Mouse (Mus musculus): ENCODE measurements around the gene 4931406C07Rik. TPM values are rescaled to one million over a fixed set of nuclear protein-coding genes. Genes with fewer than 3 reads are reported as not detected.
A peak's percentile ranks its signal among the peaks of the same experiment; 100 is the strongest.
"Not testable (repeated sequence)": the region's sequence is repeated elsewhere in the genome, so short reads cannot be mapped to it uniquely, and the experiment has no call there.

4931406C07Rik gene
- total RNA-seq (2015; ENCODE audit: low replicate concordance) (2.1 and 7.2 TPM in 2 replicates), total RNA-seq (2017; ENCODE audit: low replicate concordance) (0.26 and 1.5 TPM in 2 replicates)

DNA sequence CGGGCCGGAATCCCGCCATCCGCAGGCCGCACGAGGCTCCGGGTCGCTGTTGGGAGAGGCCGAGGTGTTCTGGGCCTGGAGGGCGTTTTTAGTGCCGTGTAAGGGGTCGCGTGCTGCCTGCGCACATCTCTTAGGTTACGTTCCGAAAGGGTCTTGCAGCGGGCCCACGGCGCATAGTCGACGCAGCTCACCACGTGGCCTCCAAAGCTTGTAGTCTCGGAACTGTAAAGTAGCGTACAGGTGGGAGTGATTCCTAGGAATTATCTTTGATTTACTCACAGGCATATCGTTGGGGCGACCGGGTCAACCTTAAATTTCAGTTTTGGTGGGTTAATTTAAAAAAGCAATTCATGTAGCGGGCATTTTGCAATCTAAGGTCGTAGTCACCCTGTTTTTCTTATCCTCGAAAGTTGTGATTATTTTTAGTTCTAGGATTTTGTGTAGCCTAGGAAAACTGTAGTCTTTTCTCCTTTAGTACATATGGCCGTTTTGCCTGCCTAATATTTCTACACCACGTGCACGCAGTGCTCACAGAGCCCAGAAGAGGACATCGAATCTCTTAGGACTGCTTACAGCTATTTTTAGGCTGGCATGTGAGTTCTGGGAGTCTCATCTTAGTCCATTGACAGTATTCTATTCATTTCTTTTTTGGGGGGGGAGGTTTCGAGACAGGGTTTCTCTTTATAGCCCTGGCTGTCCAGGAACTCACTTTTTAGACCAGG is at the start of gene 4931406C07Rik:
TSS of gene 4931406C07Rik (minus strand) at position 51 of the 722 bp plus-strand sequence.
- ATAC-seq (replicated peaks; ENCODE audit: low FRiP score, poor library complexity, severe bottlenecking): peak; percentile 32

DNA sequence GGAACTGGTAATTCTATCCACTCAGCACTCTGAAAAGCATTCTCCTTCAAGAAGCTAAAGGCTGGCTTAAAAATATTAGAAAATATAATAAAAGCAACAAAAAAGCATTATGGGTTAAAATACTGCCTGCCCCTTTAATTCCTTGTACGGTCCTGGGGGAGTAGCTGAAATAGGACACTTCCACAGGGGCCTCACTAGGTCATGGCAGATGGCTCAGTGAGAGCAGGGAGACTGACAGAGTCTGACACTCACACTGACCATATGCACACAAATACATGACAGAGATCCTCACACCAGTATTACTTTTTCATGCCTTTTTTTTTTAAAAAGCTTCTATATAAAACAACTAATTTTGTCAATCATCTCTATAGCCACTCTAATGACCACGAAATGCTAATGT is 43.7 kb upstream of the 4931406C07Rik start:
- ATAC-seq (replicated peaks; ENCODE audit: low FRiP score, poor library complexity, severe bottlenecking): no peak

DNA sequence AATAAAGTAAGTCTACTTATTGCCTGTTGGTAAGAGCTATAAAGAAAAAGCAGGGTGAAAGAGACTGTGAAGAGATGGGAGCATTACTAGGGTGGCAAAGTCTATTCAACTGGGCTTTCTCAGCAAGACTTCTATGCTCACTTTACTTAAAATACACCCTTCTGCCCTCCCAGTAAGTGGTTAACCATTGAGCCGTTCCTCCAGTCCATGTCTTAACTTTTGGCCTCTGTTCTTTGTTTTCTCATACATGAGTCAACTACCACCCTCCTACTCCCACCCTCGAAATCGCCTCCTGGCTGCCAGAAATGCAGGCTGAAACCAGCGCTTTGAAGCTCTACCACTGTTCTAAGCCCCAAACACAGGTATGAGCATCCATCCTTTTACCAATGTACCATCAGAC is 31.5 kb upstream of the 4931406C07Rik start:
- ATAC-seq (replicated peaks; ENCODE audit: low FRiP score, poor library complexity, severe bottlenecking): no peak

DNA sequence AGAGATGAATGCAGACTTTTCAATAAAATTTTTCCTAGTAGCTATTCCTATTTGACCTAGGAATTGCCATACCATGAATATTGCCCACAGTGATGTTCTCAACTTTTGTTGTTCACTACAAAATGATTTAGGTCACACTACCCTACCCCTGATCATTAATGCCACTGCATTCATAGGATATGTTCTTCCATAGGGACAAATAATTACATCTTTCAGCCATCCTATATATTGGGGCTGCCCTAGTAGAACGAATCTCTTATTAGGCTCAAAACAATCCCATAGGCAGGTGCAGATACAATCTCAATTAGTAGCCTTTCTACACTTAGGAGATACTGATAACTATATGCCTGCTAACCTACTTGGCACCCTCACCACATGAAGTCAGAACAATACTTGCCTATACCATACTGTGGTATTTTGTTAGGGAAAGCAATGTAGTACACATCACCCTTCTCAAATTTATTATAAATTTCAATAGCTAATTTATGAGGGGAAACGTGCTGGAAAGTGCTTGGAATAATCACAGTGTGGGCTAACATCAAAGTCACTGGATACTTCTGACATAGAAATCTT is 12.0 kb upstream of the 4931406C07Rik start:
- no peak for ATAC-seq (replicated peaks; ENCODE audit: low FRiP score, poor library complexity, severe bottlenecking)

DNA sequence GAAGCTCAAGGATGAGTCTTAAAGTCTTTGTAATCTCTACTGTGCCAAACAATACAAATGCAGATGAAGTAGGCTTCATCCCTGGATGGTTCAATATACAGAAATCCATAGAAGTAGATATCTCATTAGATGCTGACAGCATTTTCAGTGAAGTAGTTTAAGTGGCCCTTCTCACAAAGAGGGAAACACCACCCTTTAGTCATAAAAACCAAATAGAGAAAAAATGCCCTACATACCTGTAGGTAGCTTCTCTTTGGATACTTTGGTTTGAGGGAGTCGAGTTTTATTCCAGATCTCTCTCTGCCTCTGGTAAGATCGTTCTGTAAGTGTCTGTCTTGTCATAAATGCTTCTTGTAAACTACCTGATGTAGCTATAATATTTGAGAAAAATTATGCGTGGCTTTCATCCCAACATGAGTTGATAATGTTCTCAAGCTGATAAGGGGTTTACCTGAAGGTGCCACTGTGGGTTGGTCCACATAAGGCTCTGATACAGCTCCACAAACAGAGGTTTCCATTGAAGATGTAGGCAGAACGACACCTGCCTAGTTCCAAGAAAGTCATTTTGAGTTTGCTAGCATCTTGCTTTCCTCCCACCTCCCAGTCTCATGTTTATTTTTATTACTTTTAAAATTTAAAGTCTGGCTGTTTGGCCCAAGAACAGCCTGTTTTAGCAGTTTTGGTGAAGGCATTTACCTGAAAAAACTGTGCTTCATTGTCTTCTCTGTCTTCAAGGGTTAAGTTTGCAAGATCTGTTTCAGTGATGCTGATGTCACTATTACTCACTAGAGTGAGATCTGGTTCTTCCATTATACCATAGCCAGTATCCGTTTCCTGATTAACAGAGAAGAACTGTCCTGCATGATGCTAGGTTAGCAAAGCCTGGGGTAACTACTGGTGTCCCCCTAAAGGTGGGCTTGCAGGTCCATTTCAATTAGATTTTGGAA is 11.2 kb upstream of the 4931406C07Rik start:
- no peak for ATAC-seq (replicated peaks; ENCODE audit: low FRiP score, poor library complexity, severe bottlenecking)

DNA sequence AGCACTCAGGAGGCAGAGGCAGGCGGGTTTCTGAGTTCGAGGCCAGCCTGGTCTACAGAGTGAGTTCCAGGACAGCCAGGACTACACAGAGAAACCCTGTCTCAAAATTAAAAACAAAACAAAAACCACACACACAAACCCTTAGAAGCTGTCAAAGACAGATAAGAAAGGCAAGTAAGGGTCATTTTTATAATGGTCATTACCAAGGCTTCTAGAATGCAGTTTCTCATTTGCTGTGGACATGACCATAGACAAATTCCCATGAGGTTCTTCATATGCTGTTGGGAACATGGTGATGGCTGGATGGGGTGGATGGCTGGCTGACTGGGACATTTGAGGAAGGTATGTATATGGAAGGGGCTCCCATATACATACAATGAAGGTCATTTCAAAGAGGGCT is 10.0 kb upstream of the 4931406C07Rik start:
- not testable (repeated sequence) for ATAC-seq (replicated peaks; ENCODE audit: low FRiP score, poor library complexity, severe bottlenecking)

DNA sequence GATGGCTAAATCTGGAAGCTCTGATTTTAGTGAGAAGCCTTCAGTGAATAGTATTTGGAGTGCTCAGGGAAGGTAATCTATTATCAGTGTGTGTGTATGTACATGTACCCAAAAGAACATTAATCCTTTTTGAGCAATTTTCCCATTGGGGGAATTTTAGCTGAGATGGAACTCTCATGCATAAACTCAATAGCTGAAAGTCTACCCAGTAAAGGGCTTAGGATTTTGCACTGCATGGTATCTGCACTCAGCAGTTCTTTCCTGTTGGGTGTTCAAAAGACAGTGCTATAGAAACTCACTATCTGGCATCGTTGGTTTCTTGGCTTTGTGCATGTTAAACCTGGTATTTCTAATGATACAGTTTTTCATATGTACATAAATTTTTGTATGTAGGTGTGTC is 8.4 kb upstream of the 4931406C07Rik start:
- no peak for ATAC-seq (replicated peaks; ENCODE audit: low FRiP score, poor library complexity, severe bottlenecking)

DNA sequence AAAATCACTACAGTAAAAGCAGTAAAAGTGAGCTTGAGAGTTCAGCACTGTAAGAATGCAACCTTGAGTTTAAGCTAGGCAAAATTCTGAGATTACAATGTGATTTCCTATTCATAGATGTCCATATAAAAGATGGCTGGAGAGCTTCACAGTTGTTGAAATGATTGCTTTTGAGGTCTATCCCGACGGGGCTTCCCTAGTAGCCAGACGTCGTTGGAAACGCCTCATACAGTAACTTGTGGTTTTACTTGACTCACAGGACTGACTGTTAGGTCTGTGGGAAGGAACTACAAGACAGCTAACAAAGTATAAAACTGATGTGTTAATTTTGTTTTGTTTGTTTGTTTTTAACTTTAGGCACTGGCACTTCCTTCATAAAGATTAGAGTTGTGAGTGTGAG is 7.4 kb upstream of the 4931406C07Rik start:
- no peak for ATAC-seq (replicated peaks; ENCODE audit: low FRiP score, poor library complexity, severe bottlenecking)

DNA sequence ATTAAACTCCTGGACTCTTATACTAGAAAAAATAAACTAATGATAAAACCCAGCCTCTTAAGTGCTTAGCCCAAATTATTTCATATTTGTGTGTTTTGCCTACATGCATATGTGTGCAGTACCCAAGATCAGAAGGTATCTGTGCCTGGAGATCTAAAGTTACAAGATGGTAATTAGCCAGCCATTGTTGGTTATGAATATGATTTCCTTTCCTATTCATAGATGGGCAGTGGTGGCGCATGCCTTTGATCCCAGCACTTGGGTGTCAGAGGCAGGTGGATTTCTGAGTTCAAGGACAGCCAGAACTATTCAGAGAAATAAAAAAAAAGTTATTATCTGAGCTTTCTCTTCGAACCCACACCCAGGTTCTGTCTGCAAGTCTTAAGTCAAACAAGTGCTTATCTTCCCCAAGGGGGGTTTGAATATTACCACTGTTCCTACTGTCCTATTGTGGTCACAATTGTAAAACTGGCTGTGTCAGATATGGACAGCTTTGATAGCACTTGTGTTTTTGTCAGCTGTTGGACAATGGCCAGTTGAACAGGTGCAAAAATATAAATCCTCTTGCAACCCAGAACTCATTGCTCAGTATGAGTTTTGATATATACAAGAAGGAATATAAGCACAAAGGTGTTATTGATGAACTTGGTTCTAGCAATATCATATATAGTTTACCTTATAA is 5.9 kb upstream of the 4931406C07Rik start:
- ATAC-seq (replicated peaks; ENCODE audit: low FRiP score, poor library complexity, severe bottlenecking): no peak

DNA sequence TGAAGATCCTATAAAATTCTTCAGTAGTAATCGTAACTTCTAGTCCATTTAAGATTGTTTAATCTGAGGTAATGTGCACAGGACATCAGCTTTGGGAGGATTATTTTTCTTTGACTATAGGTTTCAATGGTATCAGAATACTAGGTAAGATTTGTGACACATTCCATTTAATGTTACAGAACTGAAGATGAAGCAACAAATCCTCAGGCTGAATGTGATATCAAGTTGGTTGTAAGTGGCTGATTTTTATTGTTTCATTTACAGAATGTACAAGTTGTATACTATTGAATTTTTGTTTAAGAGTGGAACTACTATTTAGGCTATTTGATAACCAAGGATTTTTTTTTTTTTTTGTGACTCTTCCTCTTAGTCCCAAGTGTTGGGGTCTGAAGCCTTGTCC is 3.9 kb upstream of the 4931406C07Rik start:
- no peak for ATAC-seq (replicated peaks; ENCODE audit: low FRiP score, poor library complexity, severe bottlenecking)

DNA sequence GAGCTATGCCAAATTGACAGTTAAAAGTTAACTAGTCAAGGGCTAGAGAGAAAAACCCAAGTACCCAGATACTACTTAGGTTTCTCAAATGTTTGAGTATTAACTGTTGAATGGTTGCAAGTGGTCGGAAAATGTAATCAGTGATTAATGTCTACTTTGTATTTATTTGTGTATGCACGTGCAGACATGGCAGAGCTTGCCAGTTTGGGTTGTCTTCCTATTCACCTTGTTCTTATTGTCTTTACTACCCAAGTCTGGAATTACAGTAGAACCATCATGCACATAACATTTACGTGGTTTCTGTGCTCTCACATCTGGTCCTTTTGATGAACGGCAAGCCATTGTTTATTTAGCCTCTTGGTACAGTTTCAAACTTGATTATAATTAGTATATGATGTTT is 3.2 kb upstream of the 4931406C07Rik start:
- ATAC-seq (replicated peaks; ENCODE audit: low FRiP score, poor library complexity, severe bottlenecking): no peak

DNA sequence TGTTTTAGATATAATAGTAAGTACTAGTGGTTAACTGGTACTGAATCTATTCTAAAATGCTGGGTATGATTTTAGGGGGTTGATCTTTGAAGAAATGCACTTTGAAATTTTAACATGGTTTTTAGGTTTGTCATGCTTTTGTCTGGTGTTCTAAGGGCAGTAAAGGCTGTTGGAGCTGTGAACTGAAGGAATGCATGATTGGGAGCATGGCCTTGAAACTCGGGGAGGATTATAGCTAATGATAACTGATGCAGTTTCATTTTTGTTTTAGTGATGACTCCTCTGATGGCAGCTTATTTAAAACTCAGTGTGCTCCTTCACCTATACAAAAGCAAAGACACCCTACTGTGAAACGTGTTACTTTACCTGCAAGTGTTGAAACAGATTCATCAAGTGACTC is 2.0 kb upstream of the 4931406C07Rik start:
- ATAC-seq (replicated peaks; ENCODE audit: low FRiP score, poor library complexity, severe bottlenecking): no peak

DNA sequence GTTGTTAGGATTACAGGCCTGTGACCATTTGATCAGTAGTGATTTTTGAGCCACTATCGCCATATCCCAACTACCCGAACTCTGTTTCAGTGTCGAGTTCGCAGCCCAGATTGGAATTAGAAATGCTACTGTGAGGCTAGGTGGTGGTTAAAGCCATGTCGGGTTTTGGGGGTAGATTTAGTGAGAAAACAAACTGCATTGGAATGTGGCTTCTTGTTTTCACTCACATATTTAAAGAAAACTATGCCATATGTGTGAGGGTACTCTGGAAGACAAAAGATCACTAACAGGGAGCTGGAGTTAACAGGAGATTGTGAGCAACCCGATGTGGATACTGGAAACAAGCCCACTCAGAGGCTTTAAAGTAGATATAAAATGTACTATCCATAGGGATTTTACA is 1.0 kb upstream of the 4931406C07Rik start:
- ATAC-seq (replicated peaks; ENCODE audit: low FRiP score, poor library complexity, severe bottlenecking): no peak

DNA sequence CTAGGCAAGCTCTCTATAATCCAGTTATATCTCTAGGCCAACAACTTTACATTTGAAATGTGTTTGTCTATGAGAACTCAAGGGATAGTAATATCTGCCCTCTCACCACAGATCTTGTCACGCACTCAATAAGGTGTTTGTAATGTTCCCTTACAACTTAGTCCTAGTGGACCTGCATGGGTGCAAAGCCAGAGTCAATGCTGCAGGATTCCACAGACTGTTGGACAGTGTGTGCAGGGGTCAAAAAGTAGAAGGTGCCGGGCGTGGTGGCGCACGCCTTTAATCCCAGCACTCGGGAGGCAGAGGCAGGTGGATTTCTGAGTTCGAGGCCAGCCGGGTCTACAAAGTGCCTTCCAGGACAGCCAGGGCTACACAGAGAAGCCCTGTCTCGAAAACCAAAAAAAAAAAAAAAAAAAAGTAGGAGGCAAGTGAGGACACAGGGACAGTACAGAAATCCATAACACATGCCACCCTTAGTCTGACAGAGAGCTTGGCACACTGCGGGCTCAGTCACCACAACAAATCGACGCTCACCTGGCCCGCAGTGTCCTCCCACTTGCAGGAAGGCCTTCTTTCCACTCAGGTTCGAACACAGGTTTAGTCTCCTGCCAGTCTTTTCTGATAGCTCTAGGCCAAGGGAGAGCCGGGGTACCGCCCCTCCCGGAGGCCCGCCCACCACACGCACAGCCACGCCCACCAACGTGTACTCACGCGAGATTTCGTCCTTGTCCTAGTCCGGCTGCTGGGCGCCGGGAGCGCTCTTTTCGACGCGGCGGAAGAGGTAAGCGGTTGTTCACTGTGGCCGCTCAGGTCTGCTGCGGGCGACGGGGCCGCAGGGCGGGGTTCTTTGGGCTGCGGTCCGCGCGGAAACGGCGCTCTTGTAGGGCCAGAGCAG is 498 bp downstream of the 4931406C07Rik start, which contains the start of gene Taf1d:
TSS of gene Taf1d (plus strand) at position 712 of the 895 bp plus-strand sequence.
- ATAC-seq (replicated peaks; ENCODE audit: low FRiP score, poor library complexity, severe bottlenecking): peak; percentile 98

DNA sequence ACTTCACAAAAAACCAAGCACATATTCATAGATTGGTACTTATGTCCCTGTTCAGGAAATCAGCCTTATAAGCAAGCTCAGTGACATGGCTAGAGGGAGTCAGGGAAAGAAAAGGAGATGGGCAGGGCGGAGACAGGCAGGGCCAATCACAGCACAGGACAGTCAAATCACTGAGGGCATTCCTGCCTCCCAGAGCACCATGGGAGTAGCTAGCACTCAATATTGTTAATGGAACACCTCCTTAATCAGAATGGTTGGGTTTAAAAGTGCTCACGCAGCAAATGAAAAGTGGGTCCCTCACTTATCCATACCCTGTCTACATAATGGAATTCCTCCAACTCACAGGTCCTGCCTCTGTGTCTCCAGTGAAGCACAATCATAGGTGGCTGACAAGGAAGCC is 3.4 kb downstream of the 4931406C07Rik start:
- ATAC-seq (replicated peaks; ENCODE audit: low FRiP score, poor library complexity, severe bottlenecking): no peak

DNA sequence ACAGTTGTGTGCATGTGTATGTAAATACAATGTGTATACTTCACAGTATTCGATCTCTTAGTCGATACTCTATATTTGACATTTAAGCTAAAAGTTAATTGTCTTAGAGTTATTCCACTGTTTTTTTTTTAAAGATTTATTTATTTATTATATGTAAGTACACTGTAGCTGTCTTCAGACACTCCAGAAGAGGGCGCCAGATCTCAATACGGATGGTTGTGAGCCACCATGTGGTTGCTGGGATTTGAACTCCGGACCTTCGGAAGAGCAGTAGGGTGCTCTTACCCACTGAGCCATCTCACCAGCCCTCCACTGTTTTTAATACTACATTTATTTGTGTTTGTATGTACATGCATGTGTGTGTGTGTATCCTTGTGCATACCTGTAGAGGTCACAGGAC is 4.2 kb downstream of the 4931406C07Rik start:
- ATAC-seq (replicated peaks; ENCODE audit: low FRiP score, poor library complexity, severe bottlenecking): not testable (repeated sequence)

DNA sequence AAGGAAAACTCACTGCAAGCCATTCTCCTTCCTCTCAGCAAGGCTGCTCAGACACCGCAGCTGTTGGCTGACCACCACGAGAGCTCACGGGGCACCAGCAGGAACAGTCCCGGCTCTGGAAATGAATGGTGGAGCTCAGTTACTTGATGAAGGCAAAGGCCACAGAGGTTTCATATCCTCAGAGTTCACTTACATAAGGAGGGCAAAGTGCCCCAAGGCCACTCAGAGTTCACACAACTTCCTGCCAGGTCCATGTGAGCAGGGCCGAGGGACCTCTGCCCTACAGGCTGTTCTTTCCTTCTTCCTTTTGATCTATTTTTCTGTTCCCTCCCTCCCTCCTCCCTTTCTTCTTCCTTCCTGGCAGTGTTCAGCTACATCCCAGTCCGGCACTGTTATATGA is 4.8 kb downstream of the 4931406C07Rik start:
- no peak for ATAC-seq (replicated peaks; ENCODE audit: low FRiP score, poor library complexity, severe bottlenecking)

DNA sequence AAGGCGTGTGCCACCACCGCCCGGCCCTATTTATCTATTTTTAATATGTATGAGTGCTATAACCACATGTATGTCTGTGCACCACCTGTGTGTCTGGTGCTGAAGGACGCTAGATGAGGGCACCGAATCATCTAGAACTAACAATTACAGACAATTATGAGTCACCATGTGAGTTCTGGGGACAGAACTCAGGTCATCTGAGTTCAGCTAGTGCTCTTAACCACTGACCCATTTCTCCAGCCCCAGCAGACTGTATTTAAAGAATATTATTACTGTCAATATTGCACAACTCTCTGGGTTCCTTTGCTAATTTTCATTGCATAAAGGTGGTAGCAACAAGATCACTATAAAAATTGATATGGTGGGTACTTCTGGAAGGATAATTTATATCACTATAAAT is 6.2 kb downstream of the 4931406C07Rik start:
- ATAC-seq (replicated peaks; ENCODE audit: low FRiP score, poor library complexity, severe bottlenecking): no peak

DNA sequence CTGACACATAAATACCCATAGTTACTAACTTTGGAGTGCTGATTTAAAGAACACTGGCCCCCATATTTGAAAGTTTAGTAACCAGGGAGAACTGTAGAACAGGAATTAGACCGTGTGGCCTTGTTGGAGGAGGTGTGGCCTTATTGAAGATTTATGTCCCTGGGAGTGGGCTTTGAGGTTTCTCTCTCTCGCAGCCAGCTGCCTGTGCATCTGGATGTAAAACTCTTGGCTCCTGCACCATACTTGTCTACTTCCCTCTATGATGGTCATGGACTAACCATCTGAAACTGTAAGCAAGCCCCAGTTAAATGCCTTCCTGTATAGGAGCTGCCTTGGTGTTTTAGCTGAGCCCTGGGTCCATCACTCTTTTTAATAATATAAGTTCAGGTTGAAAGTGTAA is 7.8 kb downstream of the 4931406C07Rik start:
- ATAC-seq (replicated peaks; ENCODE audit: low FRiP score, poor library complexity, severe bottlenecking): no peak

All from erythroid progenitor cell, adult 5-6 weeks (primary cell).